In the genomic region with DNA sequence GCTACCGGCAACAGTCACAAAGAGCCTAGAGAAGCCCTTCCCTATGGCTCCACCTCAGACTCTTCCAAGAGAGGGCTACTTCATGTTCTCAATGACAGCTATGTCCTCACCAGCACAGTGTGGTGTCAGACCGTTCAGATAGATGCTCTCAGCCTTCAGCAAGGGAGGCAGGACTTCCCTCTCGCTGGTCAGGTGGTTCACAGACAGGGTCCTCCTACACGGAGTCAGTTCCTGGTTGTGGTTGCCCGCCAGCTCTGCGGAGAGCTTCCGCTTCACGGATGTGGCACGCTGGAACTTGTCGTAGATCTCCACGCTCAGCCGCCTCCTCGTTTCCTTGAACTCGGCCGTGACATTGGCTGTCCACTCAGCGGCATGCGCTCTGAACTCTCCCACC, we compare ENCODE assay signal across 14 mouse cellular contexts.
DNase-seq lines count a peak whose midpoint lies in the region; ATAC-seq lines count a peak whose summit lies in the region.
"Had no signal": no experiment of that assay in that cellular context is flagged by ENCODE, and none has a peak within 500 bp of the region (broad histone marks: within the 10 kb centered on the region; RNA-seq: fewer than 3 reads in every experiment).

No protein-coding gene starts in this region.

- ATAC-seq in forebrain, embryonic 15.5 days (replicated peaks) = no peak
- no peak for ATAC-seq in midbrain, embryonic 16.5 days
- no peak for ATAC-seq in hindbrain, embryonic 13.5 days (ENCODE audit: low FRiP score)
- ATAC-seq: lung, postnatal 0 days had no signal

- peaks cover 16% of the 10 kb centered on the region for H3K4me1 ChIP-seq in forebrain, embryonic 10.5 days
- H3K4me1 ChIP-seq in forebrain, embryonic 15.5 days = peaks cover 4% of the 10 kb centered on the region; the same call in 1 of the 2 replicates
- peaks cover 16% of the 10 kb centered on the region for H3K4me1 ChIP-seq in midbrain, embryonic 10.5 days
- no peaks in the 10 kb centered on the region for H3K4me1 ChIP-seq in midbrain, embryonic 16.5 days (ENCODE audit: control insufficient read depth, insufficient read depth, low read length)
- H3K4me1 ChIP-seq in hindbrain, embryonic 13.5 days (replicated peaks) = 0 out of 2 replicates have a peak, but pooled peaks cover 10% of the 10 kb centered on the region
- H3K4me1 ChIP-seq: limb, embryonic 12.5 days; liver, embryonic 15.5 days had no signal

- no peak overlapping the region for H3K4me2 ChIP-seq in forebrain, embryonic 15.5 days (replicated peaks)
- no peak overlapping the region for H3K4me2 ChIP-seq in midbrain, embryonic 16.5 days (ENCODE audit: low read length)
- H3K4me2 ChIP-seq in hindbrain, embryonic 13.5 days = no peak overlapping the region
- H3K4me2 ChIP-seq: heart, embryonic 13.5 days; limb, embryonic 12.5 days; liver, embryonic 15.5 days had no signal

- H3K36me3 ChIP-seq in forebrain, embryonic 10.5 days (replicated peaks) = no peaks in the 10 kb centered on the region
- H3K36me3 ChIP-seq in forebrain, embryonic 15.5 days = no peaks in the 10 kb centered on the region
- H3K36me3 ChIP-seq in midbrain, embryonic 10.5 days = no peaks in the 10 kb centered on the region
- peaks cover 2% of the 10 kb centered on the region; the same call in 1 of the 2 replicates for H3K36me3 ChIP-seq in midbrain, embryonic 16.5 days (ENCODE audit: control insufficient read depth, insufficient read depth, low read length)
- peaks cover 33% of the 10 kb centered on the region for H3K36me3 ChIP-seq in hindbrain, embryonic 13.5 days
- H3K36me3 ChIP-seq: heart, embryonic 13.5 days; limb, embryonic 12.5 days; liver, embryonic 15.5 days had no signal

- H3K27me3 ChIP-seq in forebrain, embryonic 10.5 days (ENCODE audit: poor library complexity, severe bottlenecking) = no peaks in the 10 kb centered on the region
- H3K27me3 ChIP-seq in forebrain, embryonic 15.5 days = no peaks in the 10 kb centered on the region
- no peaks in the 10 kb centered on the region for H3K27me3 ChIP-seq in midbrain, embryonic 10.5 days (ENCODE audit: low read depth, poor library complexity, severe bottlenecking)
- H3K27me3 ChIP-seq in midbrain, embryonic 16.5 days (ENCODE audit: control insufficient read depth, insufficient read depth, low read depth, low read length) = no peaks in the 10 kb centered on the region
- no peaks in the 10 kb centered on the region for H3K27me3 ChIP-seq in hindbrain, embryonic 13.5 days
- H3K27me3 ChIP-seq: heart, embryonic 13.5 days; limb, embryonic 12.5 days; liver, embryonic 15.5 days had no signal

- peak overlapping the region; percentile 65 for H3K27ac ChIP-seq in forebrain, embryonic 10.5 days
- no peak overlapping the region for H3K27ac ChIP-seq in forebrain, embryonic 15.5 days (replicated peaks)
- peak overlapping the region; percentile 73 for H3K27ac ChIP-seq in midbrain, embryonic 10.5 days (replicated peaks)
- H3K27ac ChIP-seq in midbrain, embryonic 16.5 days (ENCODE audit: low read length) = no peak overlapping the region
- H3K27ac ChIP-seq in hindbrain, embryonic 13.5 days = 0 out of 2 replicates have a peak overlapping the region, but pooled peaks have one; percentile 5
- H3K27ac ChIP-seq: heart, embryonic 13.5 days; limb, embryonic 12.5 days; liver, embryonic 15.5 days had no signal

- 91% methylated on average over 17 of the region's 17 CpGs for WGBS in forebrain, embryonic 10.5 days
- whole genome bisulfite sequencing in forebrain, embryonic 15.5 days = 92% methylated on average over 17 of the region's 17 CpGs
- 91% methylated on average over 17 of the region's 17 CpGs for WGBS in midbrain, embryonic 10.5 days
- 83% methylated on average over 17 of the region's 17 CpGs for WGBS in midbrain, embryonic 16.5 days
- WGBS in hindbrain, embryonic 13.5 days = 91% methylated on average over 17 of the region's 17 CpGs

- no peak for DNase-seq in forebrain, embryonic 10.5 days (ENCODE audit: extremely low spot score, low spot score)
- DNase-seq in midbrain, embryonic 10.5 days (ENCODE audit: low spot score) = no peak
- peak; percentile 32 for DNase-seq in ES-CJ7 (ENCODE audit: low read depth, low spot score)
- DNase-seq in ovary, postnatal 36 days (ENCODE audit: low spot score) = no peak
- DNase-seq: B cell, adult 2 months; kidney, adult 18-20 months; kidney, postnatal 10 days had no signal

- no peak overlapping the region for H3K4me3 ChIP-seq in forebrain, embryonic 10.5 days
- no peak overlapping the region for H3K4me3 ChIP-seq in forebrain, embryonic 15.5 days
- H3K4me3 ChIP-seq in midbrain, embryonic 10.5 days = no peak overlapping the region
- H3K4me3 ChIP-seq in midbrain, embryonic 16.5 days (ENCODE audit: low read depth, low read length) = no peak overlapping the region
- H3K4me3 ChIP-seq in hindbrain, embryonic 13.5 days = no peak overlapping the region
- H3K4me3 ChIP-seq: heart, embryonic 13.5 days; limb, embryonic 12.5 days; liver, embryonic 15.5 days had no signal

- H3K9ac ChIP-seq in forebrain, embryonic 15.5 days (replicated peaks) = no peak overlapping the region
- H3K9ac ChIP-seq in midbrain, embryonic 16.5 days (ENCODE audit: low read depth, low read length) = no peak overlapping the region
- no peak overlapping the region for H3K9ac ChIP-seq in hindbrain, embryonic 13.5 days
- H3K9ac ChIP-seq: heart, embryonic 13.5 days; limb, embryonic 12.5 days; liver, embryonic 15.5 days had no signal

- peaks cover 6% of the 10 kb centered on the region for H3K9me3 ChIP-seq in forebrain, embryonic 10.5 days
- no peaks in the 10 kb centered on the region for H3K9me3 ChIP-seq in forebrain, embryonic 15.5 days
- H3K9me3 ChIP-seq in midbrain, embryonic 10.5 days (replicated peaks) = 0 out of 2 replicates have a peak, but pooled peaks cover 9% of the 10 kb centered on the region
- H3K9me3 ChIP-seq in midbrain, embryonic 16.5 days (replicated peaks; ENCODE audit: control insufficient read depth, low read length, poor library complexity, severe bottlenecking) = no peaks in the 10 kb centered on the region; the same call in 1 of the 2 replicates
- H3K9me3 ChIP-seq in hindbrain, embryonic 13.5 days = 0 out of 2 replicates have a peak, but pooled peaks cover 5% of the 10 kb centered on the region
- H3K9me3 ChIP-seq: heart, embryonic 13.5 days; liver, embryonic 15.5 days had no signal

Comparison
In these comparisons a context has a peak if more than half of its experiments do, and no peak if none do; other contexts are left out.
1. H3K27ac ChIP-seq: peak in forebrain, embryonic 10.5 days (single experiment), midbrain, embryonic 10.5 days (single experiment) and hindbrain, embryonic 13.5 days (single experiment); none in forebrain, embryonic 15.5 days (single experiment) and midbrain, embryonic 16.5 days (single experiment).